Mouse (Mus musculus): ENCODE data around the gene Atp10a.
"Not testable (repeated sequence)": the region's sequence is repeated elsewhere in the genome, so short reads cannot be mapped to it uniquely, and the experiment has no call there.

The Atp10a gene

DNA sequence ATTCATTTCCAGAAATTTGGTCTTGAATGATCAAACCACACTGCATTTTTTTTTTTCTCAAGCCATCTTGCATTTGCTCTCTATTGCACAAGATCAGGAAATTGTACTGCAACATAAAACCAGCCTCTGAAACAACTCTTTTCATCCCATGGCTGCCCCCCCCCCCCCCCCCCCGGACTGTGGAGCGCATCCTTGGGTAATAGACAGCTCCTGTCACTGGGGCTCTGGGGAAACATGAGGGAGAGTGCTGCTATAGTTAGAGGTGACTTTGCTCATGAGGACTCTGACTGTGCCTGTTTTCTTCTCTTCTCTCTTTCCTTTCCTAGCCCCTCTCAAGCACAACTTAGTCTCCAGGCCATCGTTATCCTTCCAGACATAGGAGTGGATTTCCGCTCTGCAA, 131.6 kb downstream of the Atp10a start:
- DNase-seq (ENCODE audit: low spot score in 2 of 2): no peak

DNA sequence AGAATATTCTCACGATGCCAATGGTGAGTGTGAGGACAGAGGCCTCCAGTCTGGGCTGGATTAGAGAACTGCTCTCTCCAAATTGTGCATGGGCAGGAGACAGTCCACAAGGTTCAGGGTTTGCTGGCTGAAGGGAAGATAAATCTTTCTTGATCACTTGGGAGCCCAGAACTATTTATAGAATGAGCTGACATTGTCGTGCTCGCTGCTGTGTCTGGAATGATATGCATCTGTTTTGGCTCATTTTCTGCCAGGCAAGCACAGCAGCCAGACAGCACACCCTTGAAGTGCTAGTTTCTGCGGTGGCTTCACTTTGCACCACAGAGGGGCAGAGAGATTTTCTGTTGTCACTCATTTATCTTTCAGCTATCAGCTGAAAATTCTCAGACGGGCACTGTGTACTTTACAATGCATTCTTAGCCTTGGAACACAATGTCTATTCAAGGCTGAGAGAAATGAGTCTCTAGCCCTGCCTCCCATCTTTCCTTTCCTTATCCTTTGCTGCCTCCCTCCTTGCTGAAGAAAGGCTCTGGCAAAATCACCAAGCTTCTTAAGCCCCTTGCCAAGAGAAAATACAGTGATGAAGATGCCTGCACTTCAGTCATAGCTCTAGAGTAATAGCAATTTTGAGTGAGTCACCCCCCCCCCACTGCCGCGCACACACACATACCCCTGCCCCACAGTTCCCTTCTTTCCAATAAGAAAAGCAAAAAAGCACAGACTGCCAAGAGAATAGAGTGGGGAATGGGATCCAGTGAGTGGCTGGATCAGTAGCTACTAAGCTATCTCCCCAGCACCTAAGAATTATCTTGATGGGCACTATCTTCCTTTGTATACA, 132.7 kb downstream of the Atp10a start:
- DNase-seq (ENCODE audit: low spot score in 2 of 2): no peak

DNA sequence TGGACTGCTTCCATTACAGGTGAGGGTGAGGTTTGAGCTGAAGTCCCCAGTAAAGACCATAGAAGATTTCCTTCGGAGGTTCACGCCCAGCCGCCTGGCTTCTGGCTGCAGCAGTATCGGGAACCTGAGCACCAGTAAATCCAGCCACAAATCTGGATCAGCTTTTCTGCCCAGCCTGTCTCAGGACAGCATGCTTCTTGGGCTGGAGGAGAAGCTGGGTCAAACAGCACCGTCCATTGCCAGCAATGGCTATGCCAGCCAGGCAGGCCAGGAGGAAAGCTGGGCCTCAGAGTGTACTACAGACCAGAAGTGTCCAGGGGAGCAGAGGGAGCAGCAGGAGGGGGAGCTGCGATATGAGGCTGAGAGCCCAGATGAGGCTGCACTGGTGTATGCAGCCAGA, 141.3 kb downstream of the Atp10a start:
- no peak for DNase-seq (ENCODE audit: low spot score in 2 of 2)

GRCm38 (mm10) chr7:58800916-58801315, 144.9 kb downstream of the Atp10a start:
- peak in 1 of 2 experiments; percentile 28 for DNase-seq (ENCODE audit: low spot score in 2 of 2)

DNA sequence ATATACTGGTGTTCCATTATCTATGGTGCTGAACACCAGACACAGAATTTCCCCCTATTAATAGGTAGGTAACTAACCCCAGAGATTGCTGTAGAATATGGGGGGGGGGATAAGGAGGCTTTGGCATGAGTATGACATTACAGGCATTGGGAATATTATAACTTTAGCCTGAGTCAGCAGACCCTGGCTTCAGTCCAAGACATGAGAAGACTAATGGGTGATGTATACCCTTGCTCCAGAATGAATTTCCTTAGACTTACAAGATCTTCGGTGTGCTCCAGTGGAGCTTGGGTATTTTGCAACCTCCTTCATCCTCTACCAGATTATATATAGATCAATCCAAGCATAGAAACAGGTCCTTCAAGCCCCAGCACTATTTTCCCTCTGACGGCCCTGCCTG, 145.8 kb downstream of the Atp10a start:
- no peak for DNase-seq (ENCODE audit: low spot score in 2 of 2)

DNA sequence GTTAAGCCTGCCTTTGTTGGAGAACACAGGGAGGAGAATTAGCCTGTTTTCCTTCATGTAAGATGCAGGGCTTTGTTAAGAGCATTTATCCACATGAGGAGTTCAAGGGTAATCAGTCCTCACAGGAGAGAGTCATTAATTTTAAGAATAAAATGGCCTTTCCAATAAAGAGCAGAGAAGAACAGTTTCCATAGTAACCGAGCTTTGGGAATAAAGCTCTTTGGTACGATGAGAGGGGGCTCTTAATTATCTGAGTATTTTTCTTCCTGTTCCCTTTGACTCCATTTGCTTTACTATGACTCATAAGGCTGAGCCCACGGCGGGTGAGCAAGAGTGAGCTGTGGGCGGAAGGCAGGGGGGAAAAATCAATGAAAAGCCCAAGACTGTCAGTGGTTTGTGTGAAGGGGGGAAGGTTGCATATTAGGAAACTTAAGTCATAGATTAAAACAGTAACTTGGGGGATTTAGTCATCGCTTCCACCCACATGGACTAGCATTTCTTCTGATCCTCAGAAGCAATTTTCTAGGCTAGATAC, 166.2 kb downstream of the Atp10a start:
- peak; percentile 39 to 71 for DNase-seq (ENCODE audit: low spot score in 2 of 2)

- DNase-seq (ENCODE audit: low spot score in 2 of 2): no peak
Observed at GRCm38 (mm10) chr7:58824686-58825085, 168.7 kb downstream of the Atp10a start.

GRCm38 (mm10) chr7:58829111-58829510, 173.1 kb downstream of the Atp10a start:
- DNase-seq (ENCODE audit: low spot score in 2 of 2): no peak

DNA sequence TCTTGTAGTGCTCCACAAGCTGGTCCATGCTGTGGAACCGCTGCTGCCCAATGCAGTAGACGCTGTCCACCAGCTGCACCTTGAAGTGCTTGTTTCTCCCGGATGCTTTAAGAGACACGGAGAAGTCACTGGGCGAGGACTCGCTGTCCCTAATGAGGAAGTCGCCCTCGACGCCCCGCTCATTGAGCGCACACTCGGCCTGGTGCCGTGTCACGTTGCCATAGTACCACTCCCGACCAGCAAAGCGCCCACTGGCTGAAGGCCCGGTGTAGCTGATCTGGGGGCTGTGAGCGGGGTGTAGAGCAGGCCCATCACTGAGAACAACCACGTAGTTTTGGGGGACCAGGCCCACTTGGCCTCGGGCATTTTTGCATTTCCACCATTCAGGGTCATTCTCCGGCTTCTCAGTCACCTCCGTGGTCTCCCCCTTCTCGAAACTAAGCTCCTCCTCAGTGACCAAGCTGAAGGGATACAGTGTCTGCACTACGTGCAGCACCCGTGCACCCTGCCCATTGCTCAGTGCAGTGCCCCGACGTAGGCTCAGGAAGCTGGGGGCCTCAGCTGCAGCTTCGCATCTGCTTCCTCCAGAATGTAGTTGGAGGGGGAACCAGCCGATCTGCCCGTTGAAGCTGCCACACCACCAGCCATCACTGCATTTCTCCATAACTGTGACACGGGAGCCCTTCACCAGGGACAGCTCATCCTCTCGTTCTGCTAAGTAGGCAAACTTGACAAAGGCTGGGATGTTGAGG, 181.1 kb downstream of the Atp10a start:
- DNase-seq (ENCODE audit: low spot score in 2 of 2): not testable (repeated sequence)

DNA sequence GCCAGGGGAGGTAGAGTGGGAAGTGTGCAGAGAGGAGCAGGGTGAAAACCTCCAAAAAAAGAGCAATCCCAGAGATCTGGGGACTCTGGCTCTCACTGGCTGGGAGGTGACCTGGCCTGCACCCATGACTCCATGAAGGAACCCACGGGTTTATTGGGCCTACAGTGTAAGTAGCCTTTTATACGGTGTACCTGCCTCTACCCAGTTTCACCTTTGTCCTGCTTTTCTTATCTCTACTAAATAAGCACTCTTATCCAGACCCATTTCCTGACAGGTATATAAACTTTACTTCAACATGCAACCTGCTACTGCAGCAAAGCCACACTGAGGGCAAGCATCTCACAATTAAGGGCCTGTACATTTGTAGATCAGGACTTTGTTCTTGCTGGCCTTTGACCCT, 184.4 kb downstream of the Atp10a start:
- DNase-seq (ENCODE audit: low spot score in 2 of 2): no peak

GRCm38 (mm10) chr7:58841066-58841465, 185.1 kb downstream of the Atp10a start:
- no peak for DNase-seq (ENCODE audit: low spot score in 2 of 2)

DNA sequence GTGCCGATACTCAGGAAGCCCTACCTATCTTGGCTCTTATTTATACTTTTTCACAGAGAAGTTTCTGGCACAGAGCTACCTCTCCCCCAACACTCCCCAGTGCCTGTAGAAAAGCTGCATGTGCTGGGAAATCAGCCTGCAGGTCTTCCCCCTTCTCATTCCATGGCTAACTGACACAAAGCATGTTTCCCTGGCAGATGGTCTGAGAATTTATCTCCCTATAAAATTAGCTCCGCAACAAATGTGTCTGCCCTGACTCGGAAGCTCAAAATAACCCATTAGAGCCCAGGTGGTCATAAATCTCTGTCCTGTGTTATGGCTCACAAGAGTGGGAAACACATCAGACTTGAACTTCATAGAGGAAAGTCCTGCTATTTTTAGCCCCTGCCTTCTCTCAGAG, 186.9 kb downstream of the Atp10a start:
- DNase-seq (ENCODE audit: low spot score in 2 of 2): peak in 1 of 2 experiments; percentile 38

GRCm38 (mm10) chr7:58843767-58844445, 187.9 kb downstream of the Atp10a start:
- peak; percentile 90 to 96 for DNase-seq (ENCODE audit: low spot score in 2 of 2)

DNA sequence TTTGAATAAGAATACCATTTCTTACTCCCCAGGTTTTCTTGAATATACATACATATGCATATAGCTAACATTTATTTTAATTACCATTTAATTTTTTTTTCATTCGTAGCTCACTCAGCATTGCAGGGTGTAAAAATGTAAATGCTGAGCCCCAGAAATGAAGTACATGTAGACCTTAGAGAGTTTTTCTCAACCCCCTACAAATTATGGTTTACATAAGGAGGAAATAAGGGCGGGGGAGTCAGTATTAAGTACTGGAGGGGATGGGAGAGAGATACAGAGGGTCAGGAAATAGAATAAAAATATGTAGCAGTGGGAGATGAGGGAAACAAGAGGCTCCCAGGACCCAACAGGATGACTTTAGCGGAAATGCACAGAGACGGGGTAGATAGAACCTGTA, 188.5 kb downstream of the Atp10a start:
- no peak for DNase-seq (ENCODE audit: low spot score in 2 of 2)

- no peak for DNase-seq (ENCODE audit: low spot score in 2 of 2)
Observed at GRCm38 (mm10) chr7:58858921-58859320, 203.0 kb downstream of the Atp10a start.

GRCm38 (mm10) chr7:58863174-58863573, 207.2 kb downstream of the Atp10a start:
- no peak for DNase-seq (ENCODE audit: low spot score in 2 of 2)

DNA sequence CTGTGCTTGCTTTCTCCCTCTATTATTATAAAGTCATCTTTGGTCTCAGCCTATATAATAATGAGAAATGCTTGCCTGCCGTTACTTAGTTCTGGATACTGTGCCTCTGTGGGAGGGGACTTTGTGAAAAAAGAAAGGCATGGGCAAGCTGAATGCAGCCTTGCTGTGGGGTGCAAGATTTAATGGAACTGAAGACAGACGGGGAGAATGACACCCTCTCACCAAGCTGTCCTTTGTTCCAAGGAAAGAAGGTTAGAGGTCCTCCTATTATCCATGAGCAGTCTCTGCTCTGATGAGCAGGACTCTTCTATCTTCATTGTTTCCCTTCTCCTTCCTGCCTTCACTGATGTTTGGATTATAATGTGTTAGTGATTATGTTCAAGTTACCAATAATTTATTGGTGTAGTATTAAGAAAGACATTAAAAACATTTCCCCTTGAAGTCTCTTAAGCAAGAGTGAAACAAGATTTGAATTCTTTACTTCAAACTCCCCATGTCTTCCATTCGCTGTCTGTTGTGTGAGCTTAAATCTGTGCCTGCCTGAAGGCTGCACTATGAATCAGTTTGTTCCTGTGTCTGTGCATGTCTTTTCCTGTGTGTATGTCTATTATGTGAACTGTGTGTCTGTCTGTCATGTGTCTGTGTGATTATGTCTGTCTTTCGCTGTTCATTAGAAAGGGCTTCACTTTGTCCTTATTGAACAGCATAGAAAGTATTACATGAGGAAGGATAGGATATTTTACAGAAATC, 211.1 kb downstream of the Atp10a start:
- DNase-seq (ENCODE audit: low spot score in 2 of 2): no peak

- DNase-seq (ENCODE audit: low spot score in 2 of 2): no peak
Observed at GRCm38 (mm10) chr7:58870661-58871060, 214.7 kb downstream of the Atp10a start.

GRCm38 (mm10) chr7:58873676-58874075, 217.7 kb downstream of the Atp10a start:
- DNase-seq (ENCODE audit: low spot score in 2 of 2): no peak

Data from left cerebral cortex, adult 9 months (tissue).